Mouse (Mus musculus): ENCODE measurements around the gene Capn13. TPM values are rescaled to one million over a fixed set of nuclear protein-coding genes. Genes with fewer than 3 reads are reported as not detected.
"Not testable (repeated sequence)": the region's sequence is repeated elsewhere in the genome, so short reads cannot be mapped to it uniquely, and the experiment has no call there.

Capn13 gene
- polyA plus RNA-seq, 1 experiment from 2014 or later, result not detected

GRCm38 (mm10) chr17:73301258-73302050, 99.2 kb downstream of the Capn13 start:
- WGBS, result 41% methylated on average over 15 of the region's 15 CpGs
- H3K4me3 ChIP-seq (ENCODE audit: low read depth, low read length), result no peak overlapping the region
- DNase-seq (ENCODE audit: low spot score) (peak; percentile 84), ATAC-seq (ENCODE audit: low FRiP score) (peak; percentile 10; the same call in 1 of the 2 replicates)
- no peaks in the 10 kb centered on the region for H3K4me1 ChIP-seq (replicated peaks; ENCODE audit: control insufficient read depth, insufficient read depth, low read length)
- no peak overlapping the region for H3K27ac ChIP-seq (ENCODE audit: low read depth, low read length)
- no peaks in the 10 kb centered on the region for H3K9me3 ChIP-seq (ENCODE audit: control insufficient read depth, low read length)
- no peak overlapping the region for H3K4me2 ChIP-seq (replicated peaks; ENCODE audit: low read depth, low read length)
- H3K9ac ChIP-seq (ENCODE audit: low read depth, low read length), result no peak overlapping the region
- H3K36me3 ChIP-seq (ENCODE audit: control insufficient read depth, insufficient read depth, low read length), result no peaks in the 10 kb centered on the region
- H3K27me3 ChIP-seq (ENCODE audit: control insufficient read depth, insufficient read depth, low read length), result no peaks in the 10 kb centered on the region

DNA sequence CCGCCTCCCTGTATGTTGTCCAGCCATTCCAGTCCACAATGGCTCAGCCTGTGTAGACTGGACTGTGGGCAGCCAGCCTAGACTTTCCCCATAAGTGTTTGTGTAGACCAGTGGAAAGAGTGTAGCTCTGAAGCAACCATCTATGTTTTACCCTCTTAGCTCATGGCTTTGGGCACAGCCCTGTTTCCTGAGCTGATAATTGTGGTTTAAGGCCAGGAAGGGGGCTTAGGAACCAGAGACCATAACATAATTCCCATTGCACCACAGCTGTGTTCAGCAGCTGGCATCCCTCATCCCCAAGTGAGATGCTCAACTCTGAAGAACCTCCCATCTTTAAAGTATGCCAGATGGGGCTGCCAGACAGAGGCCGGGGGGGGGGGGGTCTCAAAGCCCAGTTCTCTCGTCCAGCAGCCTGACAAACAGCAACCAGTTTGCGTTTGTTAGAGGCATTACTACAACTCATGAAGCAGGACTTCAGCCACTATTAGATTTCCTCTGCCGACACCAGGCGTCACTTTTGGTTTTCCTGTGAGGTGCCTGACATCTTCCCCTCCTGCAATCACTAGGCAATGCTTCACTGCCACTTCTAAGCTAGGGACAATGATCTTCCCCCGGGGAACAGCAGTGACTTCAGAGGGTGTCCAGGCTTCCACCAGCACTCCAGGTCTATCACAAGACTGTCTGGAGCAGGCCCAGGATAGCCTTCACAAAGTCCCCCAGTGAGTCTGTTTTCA, 100.4 kb downstream of the Capn13 start:
- Histone ChIP-seq H3K4me2 (replicated peaks; ENCODE audit: low read depth, low read length) (no peak overlapping the region), H3K4me3 (ENCODE audit: low read depth, low read length) (no peak overlapping the region), H3K9me3 (ENCODE audit: control insufficient read depth, low read length) (no peaks in the 10 kb centered on the region), H3K27ac (ENCODE audit: low read depth, low read length) (no peak overlapping the region), H3K27me3 (ENCODE audit: control insufficient read depth, insufficient read depth, low read length) (no peaks in the 10 kb centered on the region), H3K9ac (ENCODE audit: low read depth, low read length) (no peak overlapping the region), H3K4me1 (replicated peaks; ENCODE audit: control insufficient read depth, insufficient read depth, low read length) (no peaks in the 10 kb centered on the region), H3K36me3 (ENCODE audit: control insufficient read depth, insufficient read depth, low read length) (no peaks in the 10 kb centered on the region)
- WGBS, result 79% methylated on average over 7 of the region's 7 CpGs
- ATAC-seq (ENCODE audit: low FRiP score) (no peak), DNase-seq (ENCODE audit: low spot score) (no peak)

DNA sequence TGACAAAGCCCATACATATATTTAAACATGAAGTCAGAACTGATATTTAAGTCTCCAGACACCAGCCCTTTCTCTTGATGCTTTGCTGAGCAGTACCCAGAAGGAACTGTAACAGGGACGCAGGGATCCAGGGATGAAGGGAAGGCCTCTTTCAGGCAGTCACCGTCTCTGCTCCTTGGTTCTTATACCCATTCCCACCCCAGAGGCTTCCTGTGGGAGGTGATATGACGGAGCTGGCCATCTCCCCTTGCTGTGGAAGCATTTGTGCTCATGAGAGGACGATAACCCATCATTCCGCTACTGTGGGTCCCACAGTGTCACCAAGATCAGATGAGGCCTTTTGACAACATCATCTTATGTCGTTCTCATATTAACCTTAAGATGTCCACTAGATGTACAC, 101.7 kb downstream of the Capn13 start:
- Histone ChIP-seq H3K9ac (ENCODE audit: low read depth, low read length) (no peak overlapping the region), H3K4me2 (replicated peaks; ENCODE audit: low read depth, low read length) (no peak overlapping the region), H3K27ac (ENCODE audit: low read depth, low read length) (no peak overlapping the region), H3K9me3 (ENCODE audit: control insufficient read depth, low read length) (no peaks in the 10 kb centered on the region), H3K36me3 (ENCODE audit: control insufficient read depth, insufficient read depth, low read length) (no peaks in the 10 kb centered on the region), H3K4me1 (replicated peaks; ENCODE audit: control insufficient read depth, insufficient read depth, low read length) (no peaks in the 10 kb centered on the region), H3K4me3 (ENCODE audit: low read depth, low read length) (no peak overlapping the region), H3K27me3 (ENCODE audit: control insufficient read depth, insufficient read depth, low read length) (no peaks in the 10 kb centered on the region)
- ATAC-seq (ENCODE audit: low FRiP score) (no peak), DNase-seq (ENCODE audit: low spot score) (no peak)
- WGBS, result 87% methylated on average over 6 of the region's 6 CpGs

DNA sequence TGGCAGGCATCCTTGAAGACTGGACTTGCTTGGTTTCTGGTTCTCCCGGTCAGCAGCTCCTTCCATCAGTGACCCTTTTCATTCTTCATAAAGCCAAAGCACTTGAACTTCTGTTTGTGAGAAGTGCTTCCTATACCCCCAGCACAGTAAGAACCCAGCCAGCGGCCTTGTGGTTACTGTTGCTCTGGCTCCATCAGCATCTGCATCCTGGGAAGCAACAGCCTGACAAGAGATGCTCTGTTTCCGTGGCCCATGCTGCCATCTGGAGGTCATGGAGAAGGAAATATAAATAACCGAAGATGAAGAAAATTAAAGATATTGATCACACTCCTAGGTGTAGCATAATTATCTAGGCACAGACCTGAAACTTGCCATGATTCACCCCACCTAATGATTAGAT, 103.8 kb downstream of the Capn13 start:
- H3K36me3 ChIP-seq (ENCODE audit: control insufficient read depth, insufficient read depth, low read length), result no peaks in the 10 kb centered on the region
- no peak overlapping the region for H3K4me2 ChIP-seq (replicated peaks; ENCODE audit: low read depth, low read length)
- H3K27me3 ChIP-seq (ENCODE audit: control insufficient read depth, insufficient read depth, low read length), result no peaks in the 10 kb centered on the region
- H3K4me1 ChIP-seq (replicated peaks; ENCODE audit: control insufficient read depth, insufficient read depth, low read length), result no peaks in the 10 kb centered on the region
- H3K27ac ChIP-seq (ENCODE audit: low read depth, low read length), result no peak overlapping the region
- DNase-seq (ENCODE audit: low spot score) (peak; percentile 61), ATAC-seq (ENCODE audit: low FRiP score) (no peak)
- H3K9ac ChIP-seq (ENCODE audit: low read depth, low read length), result no peak overlapping the region
- no peaks in the 10 kb centered on the region for H3K9me3 ChIP-seq (ENCODE audit: control insufficient read depth, low read length)
- no peak overlapping the region for H3K4me3 ChIP-seq (ENCODE audit: low read depth, low read length)
- 45% methylated on average over 4 of the region's 4 CpGs for WGBS

- no peaks in the 10 kb centered on the region for H3K36me3 ChIP-seq (ENCODE audit: control insufficient read depth, insufficient read depth, low read length)
- no peaks in the 10 kb centered on the region for H3K9me3 ChIP-seq (ENCODE audit: control insufficient read depth, low read length)
- no peak overlapping the region for H3K4me3 ChIP-seq (ENCODE audit: low read depth, low read length)
- H3K4me1 ChIP-seq (replicated peaks; ENCODE audit: control insufficient read depth, insufficient read depth, low read length), result no peaks in the 10 kb centered on the region
- 84% methylated on average over 3 of the region's 3 CpGs for WGBS
- H3K27ac ChIP-seq (ENCODE audit: low read depth, low read length), result no peak overlapping the region
- H3K9ac ChIP-seq (ENCODE audit: low read depth, low read length), result no peak overlapping the region
- H3K27me3 ChIP-seq (ENCODE audit: control insufficient read depth, insufficient read depth, low read length), result no peaks in the 10 kb centered on the region
- no peak overlapping the region for H3K4me2 ChIP-seq (replicated peaks; ENCODE audit: low read depth, low read length)
- no peak for ATAC-seq (ENCODE audit: low FRiP score)
- no peak for DNase-seq (ENCODE audit: low spot score)
Measured at GRCm38 (mm10) chr17:73293237-73293636, 107.4 kb downstream of the Capn13 start.

- no peak for ATAC-seq (ENCODE audit: low FRiP score)
- no peak for DNase-seq (ENCODE audit: low spot score)
Measured at GRCm38 (mm10) chr17:73284301-73284700, 116.4 kb downstream of the Capn13 start.

GRCm38 (mm10) chr17:73282702-73283101, 118.0 kb downstream of the Capn13 start:
- H3K27me3 ChIP-seq (ENCODE audit: control insufficient read depth, insufficient read depth, low read length); H3K4me1 ChIP-seq (replicated peaks; ENCODE audit: control insufficient read depth, insufficient read depth, low read length); H3K4me3 ChIP-seq (ENCODE audit: low read depth, low read length); H3K9me3 ChIP-seq (ENCODE audit: control insufficient read depth, low read length); H3K4me2 ChIP-seq (replicated peaks; ENCODE audit: low read depth, low read length); DNase-seq (ENCODE audit: low spot score); ATAC-seq (ENCODE audit: low FRiP score); H3K36me3 ChIP-seq (ENCODE audit: control insufficient read depth, insufficient read depth, low read length); H3K27ac ChIP-seq (ENCODE audit: low read depth, low read length); H3K9ac ChIP-seq (ENCODE audit: low read depth, low read length): not testable (repeated sequence)
- WGBS, result 43% methylated on average over 6 of the region's 6 CpGs

More at GRCm38 (mm10) chr17:73284301-73284700, 116.4 kb downstream of the Capn13 start:
- Histone ChIP-seq H3K27ac (ENCODE audit: low read depth, low read length) (no peak overlapping the region), H3K9me3 (ENCODE audit: control insufficient read depth, low read length) (no peaks in the 10 kb centered on the region), H3K36me3 (ENCODE audit: control insufficient read depth, insufficient read depth, low read length) (no peaks in the 10 kb centered on the region), H3K27me3 (ENCODE audit: control insufficient read depth, insufficient read depth, low read length) (no peaks in the 10 kb centered on the region), H3K4me2 (replicated peaks; ENCODE audit: low read depth, low read length) (no peak overlapping the region), H3K9ac (ENCODE audit: low read depth, low read length) (no peak overlapping the region), H3K4me3 (ENCODE audit: low read depth, low read length) (no peak overlapping the region), H3K4me1 (replicated peaks; ENCODE audit: control insufficient read depth, insufficient read depth, low read length) (no peaks in the 10 kb centered on the region)
- WGBS, result 57% methylated on average over 2 of the region's 2 CpGs

DNA sequence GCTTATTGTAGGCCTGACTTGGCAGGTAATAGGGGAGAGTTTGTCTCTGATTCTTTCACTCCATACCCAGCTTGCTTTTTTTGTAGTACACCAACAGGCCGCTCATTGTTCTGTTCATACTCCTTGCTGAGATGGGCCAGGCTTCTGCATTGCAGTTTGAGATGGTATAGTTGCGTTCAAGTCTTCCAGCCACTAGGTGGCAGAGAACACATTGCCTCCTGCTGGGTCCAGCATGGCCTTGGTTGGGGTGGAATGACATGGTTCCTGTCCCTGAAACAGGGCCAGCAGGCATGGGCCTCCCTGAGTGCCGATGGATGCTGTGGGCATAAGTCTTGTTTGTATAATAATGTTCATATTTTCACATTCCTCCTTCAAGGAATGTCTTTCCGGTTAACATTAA, 122.9 kb downstream of the Capn13 start:
- no peaks in the 10 kb centered on the region for H3K27me3 ChIP-seq (ENCODE audit: control insufficient read depth, insufficient read depth, low read length)
- 92% methylated on average over 4 of the region's 4 CpGs for WGBS
- H3K9ac ChIP-seq (ENCODE audit: low read depth, low read length), result no peak overlapping the region
- H3K4me1 ChIP-seq (replicated peaks; ENCODE audit: control insufficient read depth, insufficient read depth, low read length), result no peaks in the 10 kb centered on the region
- no peaks in the 10 kb centered on the region for H3K36me3 ChIP-seq (ENCODE audit: control insufficient read depth, insufficient read depth, low read length)
- no peak overlapping the region for H3K4me2 ChIP-seq (replicated peaks; ENCODE audit: low read depth, low read length)
- no peaks in the 10 kb centered on the region for H3K9me3 ChIP-seq (ENCODE audit: control insufficient read depth, low read length)
- DNase-seq (ENCODE audit: low spot score) (no peak), ATAC-seq (ENCODE audit: low FRiP score) (no peak)
- H3K4me3 ChIP-seq (ENCODE audit: low read depth, low read length), result no peak overlapping the region
- H3K27ac ChIP-seq (ENCODE audit: low read depth, low read length), result no peak overlapping the region

DNA sequence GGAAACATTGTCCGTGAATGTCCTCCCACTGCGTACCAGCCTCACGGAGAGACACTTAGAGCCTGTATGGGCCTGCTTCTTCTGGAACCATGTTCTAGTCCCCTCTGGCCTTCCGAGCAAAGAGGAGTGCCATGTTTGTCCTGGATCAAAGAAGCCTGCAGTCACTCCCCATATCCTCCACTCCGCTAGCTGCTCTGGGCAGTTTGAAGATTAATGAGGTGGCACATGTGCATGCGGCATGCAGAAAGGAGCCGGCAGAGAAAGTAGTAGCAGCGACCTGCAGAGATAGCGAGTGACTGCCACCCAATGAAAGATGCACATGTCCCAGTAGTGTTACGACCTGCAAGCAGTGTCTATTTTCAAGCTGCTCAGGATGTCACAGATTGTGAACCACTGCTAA, 125.6 kb downstream of the Capn13 start:
- no peaks in the 10 kb centered on the region for H3K9me3 ChIP-seq (ENCODE audit: control insufficient read depth, low read length)
- ATAC-seq (ENCODE audit: low FRiP score) (no peak), DNase-seq (ENCODE audit: low spot score) (no peak)
- no peak overlapping the region for H3K4me2 ChIP-seq (replicated peaks; ENCODE audit: low read depth, low read length)
- WGBS, result 85% methylated on average over 10 of the region's 10 CpGs
- no peak overlapping the region for H3K4me3 ChIP-seq (ENCODE audit: low read depth, low read length)
- no peaks in the 10 kb centered on the region for H3K27me3 ChIP-seq (ENCODE audit: control insufficient read depth, insufficient read depth, low read length)
- H3K27ac ChIP-seq (ENCODE audit: low read depth, low read length), result no peak overlapping the region
- H3K9ac ChIP-seq (ENCODE audit: low read depth, low read length), result no peak overlapping the region
- H3K36me3 ChIP-seq (ENCODE audit: control insufficient read depth, insufficient read depth, low read length), result no peaks in the 10 kb centered on the region
- H3K4me1 ChIP-seq (replicated peaks; ENCODE audit: control insufficient read depth, insufficient read depth, low read length), result no peaks in the 10 kb centered on the region
